Mouse (Mus musculus): ENCODE measurements around the gene Atxn7.

GRCm38 (mm10) chr14:13917208-13917607 lies 44.0 kb upstream of the Atxn7 start:
- TF ChIP-seq FLI1 (IDR thresholded peaks at IDR 0.05; ENCODE audit: low read length): no peak
- no peak for TF ChIP-seq GATA1 (IDR thresholded peaks at IDR 0.05; ENCODE audit: borderline replicate concordance, low read length)
